Mouse (Mus musculus): ENCODE measurements around the gene Ric1.

GRCm38 (mm10) chr19:29544026-29544425, 21.9 kb downstream of the Ric1 start:
- TF ChIP-seq ZNF384 (IDR thresholded peaks at IDR 0.05; ENCODE audit: low read depth, low read length), result no peak
- TF ChIP-seq ZC3H11A (IDR thresholded peaks at IDR 0.05; ENCODE audit: borderline replicate concordance, low read depth, low read length), result no peak
- no peak for TF ChIP-seq MAFK (IDR thresholded peaks at IDR 0.05; ENCODE audit: insufficient read depth, low read depth, low read length)
- no peak for TF ChIP-seq HCFC1 (IDR thresholded peaks at IDR 0.05; ENCODE audit: borderline replicate concordance, insufficient read depth, low read length)

Data from ES-E14 (cell line).